Mouse (Mus musculus) CH12.LX (cell line): Measurements from ENCODE around the gene Epb41l3. TPM values are rescaled to one million over a fixed set of nuclear protein-coding genes. Genes with fewer than 3 reads are reported as not detected.

Source experiments
- DNase-seq: peaks from one replicate; pipeline ENCODE4 v3.0.0-alpha.2; 2013; ENCODE audit errors: extremely low read depth
- H3K27ac ChIP-seq: 2 replicates; pipeline ENCODE4 v1.5.1; 2012; ENCODE audit warnings: low read depth, mild to moderate bottlenecking, control low read depth, moderate library complexity; ENCODE audit not compliant: insufficient read depth
- H3K27me3 ChIP-seq: replicated peaks from 2 replicates; pipeline ENCODE3; 2012; ENCODE audit warnings: inconsistent platforms
- H3K36me3 ChIP-seq, 2 experiments: replicated peaks in 1 of 2; 2 replicates each; pipeline versions ENCODE3 to v1.6.1; 2012; ENCODE audit warnings: inconsistent platforms in 1 of 2, low read length in 1 of 2, mild to moderate bottlenecking in 1 of 2, mixed read lengths in 1 of 2, moderate library complexity in 1 of 2; ENCODE audit not compliant: control insufficient read depth in 1 of 2, insufficient read depth in 1 of 2
- H3K4me1 ChIP-seq, 2 experiments: 2 replicates each; pipeline ENCODE4 v1.6.1; 2012; ENCODE audit warnings: inconsistent platforms in 1 of 2, moderate library complexity in 1 of 2; ENCODE audit not compliant: insufficient read depth in 2 of 2, control insufficient read depth in 1 of 2
- H3K4me2 ChIP-seq: 2 replicates; pipeline ENCODE4 v1.6.1; 2012; ENCODE audit warnings: low read depth, mild to moderate bottlenecking, control low read depth; ENCODE audit not compliant: poor library complexity, insufficient read depth, severe bottlenecking
- H3K4me3 ChIP-seq, 3 experiments: fragments of 150-350 bp in 1 of 3; sonication (generic) in 1 of 3; replicated peaks in 1 of 3; 2 replicates each; pipeline versions ENCODE3 to v1.5.1; 2011 to 2012; ENCODE audit warnings: low read depth in 2 of 3, low read length in 2 of 3, mild to moderate bottlenecking in 2 of 3, moderate library complexity in 2 of 3, control low read depth in 1 of 3, improper control_type of control experiment in 1 of 3, inconsistent platforms in 1 of 3, mixed read lengths in 1 of 3; ENCODE audit not compliant: poor library complexity in 1 of 3
- H3K79me2 ChIP-seq: replicated peaks from 2 replicates; pipeline ENCODE4 v1.6.1; 2012; ENCODE audit warnings: mild to moderate bottlenecking, moderate library complexity; ENCODE audit not compliant: control insufficient read depth, poor library complexity, insufficient read depth, severe bottlenecking; ENCODE audit errors: extremely low read depth
- H3K9ac ChIP-seq: 2 replicates; pipeline ENCODE4 v1.6.1; 2012; ENCODE audit warnings: low read depth, mild to moderate bottlenecking, control low read depth, moderate library complexity; ENCODE audit not compliant: insufficient read depth
- H3K9me3 ChIP-seq: replicated peaks from 2 replicates; pipeline ENCODE3; 2012; ENCODE audit warnings: low read length, inconsistent platforms, mixed read lengths
- BHLHE40 ChIP-seq: IDR thresholded peaks from 2 replicates; pipeline ENCODE4 v1.6.1; 2011; ENCODE audit warnings: mild to moderate bottlenecking, low read depth, low read length, improper control_type of control experiment
- EP300 ChIP-seq: IDR thresholded peaks from 2 replicates; pipeline ENCODE4 v1.6.1; 2011; ENCODE audit warnings: low read length, improper control_type of control experiment
- ETS1 ChIP-seq: conservative IDR thresholded peaks from 2 replicates; pipeline ENCODE4 v1.6.1; 2012; ENCODE audit warnings: low read depth, mild to moderate bottlenecking, inconsistent platforms, low read length, improper control_type of control experiment, moderate library complexity
- GABPA ChIP-seq: IDR thresholded peaks from 2 replicates; pipeline ENCODE4 v1.6.1; 2012; ENCODE audit warnings: low read depth, low read length, improper control_type of control experiment, inconsistent platforms; ENCODE audit not compliant: insufficient replicate concordance
- IRF4 ChIP-seq: IDR thresholded peaks from 2 replicates; pipeline ENCODE4 v1.6.1; 2014; ENCODE audit warnings: low read depth, mild to moderate bottlenecking, inconsistent platforms, low read length, improper control_type of control experiment
- JUND ChIP-seq: conservative IDR thresholded peaks from 2 replicates; pipeline ENCODE4 v1.6.1; 2011; ENCODE audit warnings: low read depth, low read length, improper control_type of control experiment
- KAT2A ChIP-seq: IDR thresholded peaks from 2 replicates; pipeline ENCODE4 v1.6.1; 2012; ENCODE audit warnings: low read length, improper control_type of control experiment, inconsistent platforms; ENCODE audit not compliant: insufficient replicate concordance
- MAFK ChIP-seq: IDR thresholded peaks from 2 replicates; pipeline ENCODE4 v1.6.1; 2011; ENCODE audit warnings: low read length, improper control_type of control experiment; ENCODE audit not compliant: insufficient replicate concordance
- MAX ChIP-seq: IDR thresholded peaks from 2 replicates; pipeline ENCODE4 v1.6.1; 2011; ENCODE audit warnings: low read length, improper control_type of control experiment
- MEF2A ChIP-seq: IDR thresholded peaks from 2 replicates; pipeline ENCODE4 v1.6.1; 2014; ENCODE audit warnings: low read depth, mild to moderate bottlenecking, inconsistent platforms, low read length, improper control_type of control experiment, borderline replicate concordance
- MXI1 ChIP-seq: IDR thresholded peaks from 2 replicates; pipeline ENCODE4 v1.6.1; 2011; ENCODE audit warnings: mild to moderate bottlenecking, low read depth, low read length, improper control_type of control experiment
- MYC ChIP-seq: IDR thresholded peaks from 2 replicates; pipeline ENCODE4 v1.6.1; 2011; ENCODE audit warnings: low read depth, mild to moderate bottlenecking, improper control_type of control experiment, low read length
- NRF1 ChIP-seq: IDR thresholded peaks from 2 replicates; pipeline ENCODE4 v1.6.1; 2014; ENCODE audit warnings: low read depth, mild to moderate bottlenecking, inconsistent platforms, low read length, improper control_type of control experiment, moderate library complexity
- PAX5 ChIP-seq: IDR thresholded peaks from 2 replicates; pipeline ENCODE4 v1.6.1; 2012; ENCODE audit warnings: low read length, inconsistent platforms, mixed read lengths
- POLR2A ChIP-seq: IDR thresholded peaks from 2 replicates; pipeline ENCODE4 v1.6.1; 2011; ENCODE audit warnings: low read depth, mild to moderate bottlenecking, improper control_type of control experiment, low read length
- RCOR1 ChIP-seq: conservative IDR thresholded peaks from 2 replicates; pipeline ENCODE4 v1.6.1; 2012; ENCODE audit warnings: low read depth, mild to moderate bottlenecking, inconsistent platforms, low read length, improper control_type of control experiment
- SIN3A ChIP-seq: IDR thresholded peaks from 2 replicates; pipeline ENCODE4 v1.6.1; 2012; ENCODE audit warnings: low read length, improper control_type of control experiment, inconsistent platforms
- TCF12 ChIP-seq: IDR thresholded peaks from 2 replicates; pipeline ENCODE4 v1.6.1; 2014; ENCODE audit warnings: low read depth, mild to moderate bottlenecking, inconsistent platforms, low read length, improper control_type of control experiment
- UBTF ChIP-seq: IDR thresholded peaks from 2 replicates; pipeline ENCODE4 v1.6.1; 2012; ENCODE audit warnings: low read depth, mild to moderate bottlenecking, inconsistent platforms, low read length, improper control_type of control experiment, moderate library complexity
- ZKSCAN1 ChIP-seq: IDR thresholded peaks from 2 replicates; pipeline ENCODE4 v1.6.1; 2012; ENCODE audit warnings: low read depth, inconsistent platforms, low read length, improper control_type of control experiment, borderline replicate concordance
- ZMIZ1 ChIP-seq: IDR thresholded peaks from 2 replicates; pipeline ENCODE4 v1.6.1; 2012; ENCODE audit warnings: low read depth, mild to moderate bottlenecking, inconsistent platforms, low read length, improper control_type of control experiment
- ZNF384 ChIP-seq: IDR thresholded peaks from 2 replicates; pipeline ENCODE4 v1.6.1; 2012; ENCODE audit warnings: low read depth, low read length, improper control_type of control experiment, inconsistent platforms
- dilution Hi-C: fragments of 300-500 bp; cut with MboI; formaldehyde crosslinking; loops from 2 replicates; pipeline ENCODE4 v1.14.3; 2020; ENCODE audit warnings: low sequenced_read_pairs; ENCODE audit not compliant: extremely low pct_unique_long_range_greater_than_20kb, extremely low pct_ligation_motif_present
- in situ Hi-C: fragments of 300-500 bp; cut with MboI; formaldehyde crosslinking; loops from 3 replicates; pipeline ENCODE4 v1.14.3; 2019; ENCODE audit warnings: low sequenced_read_pairs, low pct_ligation_motif_present, low pct_unique_long_range_greater_than_20kb, mixed read lengths
- polyA plus RNA-seq: library from polyadenylated mRNA; unstranded; fragments of >175 nt; gene quantifications from 2 replicates; pipeline ENCODE4 v1.2.1, GENCODE M21; 2012; ENCODE audit warnings: low read depth; ENCODE audit not compliant: insufficient read length
- total RNA-seq, 2 experiments: library from RNA; depleted of rRNA; stranded (reverse); fragments of 300-350 nt in 1 of 2; fragments of >200 nt in 1 of 2; gene quantifications; 2 replicates each; pipeline ENCODE4 v1.2.3; 2012 to 2014

Gene Epb41l3
- total and polyA plus RNA-seq, 3 experiments: not detected

GRCm38 (mm10) chr17:69158690-69159089 lies 83.2 kb downstream of the Epb41l3 start:
- Histone ChIP-seq H3K9ac (no peak overlapping the region), H3K4me1 (no peaks in the 10 kb centered on the region), H3K79me2 (no peaks in the 10 kb centered on the region), H3K4me3 (no peak overlapping the region), H3K4me2 (no peak overlapping the region), H3K9me3 (peaks cover 34% of the 10 kb centered on the region), H3K36me3 (no peaks in the 10 kb centered on the region), H3K27me3 (no peaks in the 10 kb centered on the region), H3K27ac (no peak overlapping the region)
- in situ Hi-C loops (no loop called here), dilution Hi-C loops (no loop called here)
- DNase-seq: no peak
- TF ChIP-seq MEF2A: no peak
- TF ChIP-seq BHLHE40: no peak
- TF ChIP-seq MAX: no peak
- no peak for TF ChIP-seq PAX5
- no peak for TF ChIP-seq IRF4
- no peak for TF ChIP-seq ZNF384
- no peak for TF ChIP-seq MYC
- no peak for TF ChIP-seq EP300

- Histone ChIP-seq H3K27me3 (no peaks in the 10 kb centered on the region), H3K4me2 (no peak overlapping the region), H3K4me1 (no peaks in the 10 kb centered on the region), H3K4me3 (no peak overlapping the region), H3K27ac (no peak overlapping the region), H3K36me3 (no peaks in the 10 kb centered on the region), H3K9me3 (peaks cover 23% of the 10 kb centered on the region), H3K9ac (no peak overlapping the region), H3K79me2 (no peaks in the 10 kb centered on the region)
- DNase-seq: no peak
- TF ChIP-seq MXI1 (no peak), RCOR1 (no peak), KAT2A (no peak), POLR2A (no peak), UBTF (no peak), SIN3A (no peak), PAX5 (no peak), MYC (no peak)
- in situ Hi-C loops: no loop called here
- dilution Hi-C loops: no loop called here
Observed at GRCm38 (mm10) chr17:69162731-69163130, 87.2 kb downstream of the Epb41l3 start.

GRCm38 (mm10) chr17:69176949-69177501 lies 101.5 kb downstream of the Epb41l3 start:
- Histone ChIP-seq H3K27ac (no peak overlapping the region), H3K79me2 (no peaks in the 10 kb centered on the region), H3K9me3 (peaks cover 43% of the 10 kb centered on the region), H3K27me3 (no peaks in the 10 kb centered on the region), H3K4me3 (no peak overlapping the region), H3K9ac (no peak overlapping the region), H3K36me3 (no peaks in the 10 kb centered on the region), H3K4me1 (peaks cover 0 to 20% of the 10 kb centered on the region in 2 experiments; a peak in 2 of 4 replicates), H3K4me2 (no peak overlapping the region)
- no peak for TF ChIP-seq GABPA
- no peak for TF ChIP-seq ZMIZ1
- no peak for TF ChIP-seq ZNF384
- TF ChIP-seq PAX5: no peak
- no peak for TF ChIP-seq MYC
- TF ChIP-seq ZKSCAN1: no peak
- no peak for TF ChIP-seq NRF1
- no peak for TF ChIP-seq RCOR1
- no peak for TF ChIP-seq MAFK
- no peak for TF ChIP-seq EP300
- TF ChIP-seq TCF12: no peak
- no peak for TF ChIP-seq JUND
- no peak for TF ChIP-seq ETS1
- dilution Hi-C loops: no loop called here
- in situ Hi-C loops: no loop called here
- no peak for DNase-seq
